Mouse (Mus musculus) right cerebral cortex, postnatal 36 days (tissue): ENCODE results near the gene Tgfb1i1.

Experiments used
- DNase-seq, 2 experiments: peaks; one replicate each; pipeline ENCODE4 v3.0.0; 2022; ENCODE audit warnings: low spot score in 2 of 2, mixed read lengths in 1 of 2

Gene Tgfb1i1

DNA sequence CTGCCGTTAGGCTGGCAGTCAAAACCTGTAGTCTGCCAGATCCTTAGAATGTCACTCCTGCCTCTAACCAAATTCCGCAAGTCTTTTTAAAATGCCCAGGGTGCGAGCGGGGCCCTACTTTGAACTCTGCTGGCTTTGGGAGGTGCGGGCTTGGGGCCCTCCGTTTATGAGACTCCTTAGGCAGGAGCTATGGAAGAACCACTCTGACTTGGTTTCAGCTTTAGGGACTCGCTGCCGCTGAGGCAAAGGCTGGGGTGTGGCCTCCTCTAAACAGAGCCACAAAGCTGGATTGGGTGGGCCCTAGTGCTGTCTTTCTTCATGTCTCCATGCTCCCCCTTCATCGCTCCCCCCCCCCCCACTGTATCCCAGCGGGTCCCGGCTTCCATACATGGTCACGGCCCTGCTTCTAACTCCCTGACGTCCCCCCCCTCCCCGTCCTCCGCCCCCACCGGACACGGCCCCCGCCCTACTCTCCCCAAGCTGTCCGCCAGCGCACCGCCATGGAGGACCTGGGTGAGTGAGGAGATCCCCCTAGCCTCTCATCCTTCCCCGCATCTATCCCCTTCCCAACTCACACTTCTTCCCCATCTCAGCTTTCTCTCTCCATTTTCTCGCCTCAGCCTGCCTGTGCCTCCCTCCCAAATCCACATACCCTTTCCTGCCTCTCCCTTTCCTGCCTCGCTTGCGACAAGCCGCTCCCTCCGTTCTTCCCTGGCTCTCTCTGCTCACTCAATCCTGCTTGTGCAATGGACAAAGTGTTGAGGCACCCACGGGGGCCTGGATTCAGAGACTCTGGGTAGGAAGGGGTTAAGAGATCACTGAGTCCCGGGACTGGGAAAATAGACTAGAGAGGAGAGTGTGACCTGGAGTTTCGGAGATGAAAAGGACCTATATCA lies at the start of gene Tgfb1i1:
TSS of gene Tgfb1i1 (plus strand) at position 317 of the 896 bp plus-strand sequence.
- peak in 1 of 2 experiments; percentile 50 for DNase-seq

DNA sequence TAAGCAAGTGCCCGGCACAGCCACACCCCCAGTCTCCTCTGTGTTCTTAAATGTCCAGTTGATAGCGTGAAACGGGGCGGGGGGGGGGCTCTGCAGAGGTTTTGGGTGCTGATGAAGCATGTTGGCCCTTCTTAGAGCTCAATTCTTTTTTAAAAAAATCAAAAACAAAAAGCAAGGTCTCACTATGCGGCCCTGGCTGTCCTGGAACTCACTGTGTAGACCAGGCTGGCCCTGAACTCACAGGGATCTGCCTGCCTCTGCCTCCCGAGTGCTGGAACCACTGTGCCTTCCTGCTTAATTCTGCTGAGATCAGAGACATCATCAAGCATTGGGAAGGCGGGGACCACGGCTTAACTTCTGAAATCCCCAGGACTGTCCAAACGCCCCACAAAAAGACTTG lies 45.0 kb upstream of the Tgfb1i1 start:
- no peak for DNase-seq

DNA sequence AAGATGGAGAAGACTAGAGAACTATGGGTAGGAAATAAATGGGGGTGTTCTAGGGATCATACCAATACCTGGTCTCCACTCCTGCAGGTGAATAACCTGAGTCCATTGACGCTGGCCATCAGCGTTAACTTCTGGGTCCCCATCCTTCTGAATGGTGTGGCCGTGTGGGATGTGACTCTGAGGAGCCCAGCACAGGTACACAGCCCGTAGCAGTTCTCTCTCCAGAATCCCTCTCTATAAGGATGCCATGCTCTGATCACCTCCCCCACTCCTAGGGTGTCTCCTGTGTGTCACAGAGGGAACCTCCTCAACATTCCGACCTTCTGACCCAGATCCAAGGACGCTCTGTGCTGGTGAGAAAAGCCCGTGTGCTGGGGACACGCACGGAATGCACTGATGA lies 43.5 kb upstream of the Tgfb1i1 start:
- no peak for DNase-seq

DNA sequence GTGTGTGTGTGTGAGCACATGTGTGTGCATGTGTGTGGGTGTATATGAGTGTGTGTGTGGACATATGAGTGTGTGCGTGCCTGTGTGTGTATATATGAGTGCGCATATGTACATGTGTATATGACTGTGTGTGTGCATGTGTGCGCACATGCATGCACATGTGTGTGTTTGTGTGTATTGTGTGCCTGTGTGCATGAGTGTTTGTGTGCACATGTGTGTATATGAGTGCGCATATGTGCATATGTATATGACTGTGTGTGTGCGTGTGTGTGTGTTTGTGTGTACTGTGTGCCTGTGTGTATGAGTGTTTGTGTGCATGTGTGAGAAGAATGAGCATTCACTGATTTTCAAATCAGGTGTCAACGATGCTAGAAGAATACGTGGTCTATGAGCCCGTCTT lies 42.4 kb upstream of the Tgfb1i1 start:
- DNase-seq: no peak

DNA sequence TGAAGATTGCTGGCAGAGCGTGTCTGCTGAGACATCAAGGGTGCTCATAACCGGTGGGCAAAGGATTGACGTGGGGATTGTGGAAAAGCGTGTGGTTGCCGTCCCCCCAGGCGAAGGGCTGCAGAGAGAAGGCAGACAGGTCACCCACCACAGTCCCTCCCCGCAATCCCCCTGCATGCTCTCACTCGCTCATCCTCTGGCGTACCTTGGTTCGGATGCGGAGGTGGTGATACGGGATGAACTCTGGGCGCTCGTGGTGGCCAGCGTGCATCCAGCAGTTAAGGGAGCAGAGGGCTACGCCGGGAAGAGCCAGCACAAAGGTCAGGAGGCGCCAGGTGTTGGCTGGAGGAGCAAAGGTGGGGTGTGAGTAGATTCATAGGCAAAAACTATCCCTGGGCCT lies 40.9 kb upstream of the Tgfb1i1 start:
- DNase-seq: no peak

DNA sequence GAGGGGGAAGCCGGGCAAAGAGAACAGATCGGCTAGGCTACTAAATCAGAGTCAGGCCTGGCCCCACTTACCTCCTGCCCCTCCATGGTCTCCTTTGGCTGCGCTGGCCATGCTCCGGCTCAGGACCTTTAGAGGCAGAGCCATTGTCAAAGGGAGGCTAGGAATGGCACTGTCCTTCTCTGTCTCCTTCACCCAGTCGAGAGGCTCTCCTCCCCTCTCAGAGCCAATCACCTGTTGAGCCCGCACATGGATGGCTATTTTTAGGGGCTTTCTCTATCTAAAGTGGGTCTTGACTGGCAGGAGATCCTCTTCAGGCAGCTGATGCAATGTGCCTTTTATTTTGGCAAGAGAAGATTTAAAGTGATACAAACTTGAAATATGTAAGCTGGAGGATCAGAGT lies 40.5 kb upstream of the Tgfb1i1 start, which contains the start of gene Cox6a2:
TSS of gene Cox6a2 (minus strand) at position 236 of the 400 bp plus-strand sequence.
- no peak for DNase-seq

DNA sequence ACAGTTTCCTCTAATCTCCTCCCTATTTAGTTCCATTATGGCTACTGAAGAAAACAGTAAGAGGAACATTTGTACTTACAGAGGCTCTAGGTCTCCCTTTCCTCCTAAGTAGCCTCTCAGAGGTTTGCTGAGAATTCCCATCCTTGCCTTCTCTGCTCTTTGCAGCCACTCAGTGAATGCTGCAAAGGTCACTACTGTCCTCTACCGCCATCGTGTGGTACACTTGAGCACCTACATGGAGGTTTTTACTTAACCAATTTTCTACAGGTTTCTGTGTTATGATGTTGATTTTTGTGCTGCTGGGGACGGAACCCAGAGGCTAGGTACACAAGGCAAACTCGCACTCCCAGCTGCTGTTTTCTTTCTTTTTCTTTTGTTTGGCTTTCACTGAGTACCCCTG lies 38.4 kb upstream of the Tgfb1i1 start:
- peak in 1 of 2 experiments; percentile 28 for DNase-seq

DNA sequence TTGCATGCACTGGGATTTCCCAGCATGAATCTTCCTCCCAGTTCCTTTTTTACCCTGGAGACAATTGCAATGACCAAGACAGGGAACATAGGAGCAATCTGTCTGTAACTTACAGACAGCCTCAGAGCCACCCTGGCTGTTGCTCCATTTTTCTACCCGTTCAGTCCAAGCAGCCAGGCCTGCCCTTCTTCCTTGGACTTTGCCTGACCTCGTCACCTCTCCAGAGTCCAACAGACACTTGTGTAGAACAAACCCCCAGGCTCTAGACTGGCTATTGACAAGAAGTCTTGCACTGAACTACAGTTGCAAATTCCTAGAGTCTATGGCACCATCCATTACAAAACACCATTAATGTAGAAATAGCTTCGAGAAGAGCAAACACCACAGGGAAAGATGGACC lies 36.8 kb upstream of the Tgfb1i1 start:
- no peak for DNase-seq

DNA sequence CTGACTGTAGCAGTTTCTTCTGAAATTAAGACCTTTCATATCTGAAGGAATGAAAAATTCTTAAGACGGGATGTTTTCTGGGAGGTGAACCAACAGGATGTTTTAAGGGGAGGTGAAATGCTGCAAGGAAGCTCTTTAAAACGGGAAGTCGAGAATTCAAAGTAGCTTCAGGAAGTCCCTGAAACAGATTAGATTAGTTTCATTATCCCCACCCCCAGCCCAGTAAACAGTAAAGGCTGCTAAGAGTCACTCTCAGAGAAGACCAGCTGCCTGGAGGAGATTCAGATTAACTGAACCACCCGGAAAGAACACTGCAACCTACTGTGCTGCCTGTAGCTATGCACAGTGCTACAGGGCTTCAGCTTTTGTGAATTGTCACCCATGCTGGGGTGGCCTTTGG lies 26.7 kb upstream of the Tgfb1i1 start:
- no peak for DNase-seq

DNA sequence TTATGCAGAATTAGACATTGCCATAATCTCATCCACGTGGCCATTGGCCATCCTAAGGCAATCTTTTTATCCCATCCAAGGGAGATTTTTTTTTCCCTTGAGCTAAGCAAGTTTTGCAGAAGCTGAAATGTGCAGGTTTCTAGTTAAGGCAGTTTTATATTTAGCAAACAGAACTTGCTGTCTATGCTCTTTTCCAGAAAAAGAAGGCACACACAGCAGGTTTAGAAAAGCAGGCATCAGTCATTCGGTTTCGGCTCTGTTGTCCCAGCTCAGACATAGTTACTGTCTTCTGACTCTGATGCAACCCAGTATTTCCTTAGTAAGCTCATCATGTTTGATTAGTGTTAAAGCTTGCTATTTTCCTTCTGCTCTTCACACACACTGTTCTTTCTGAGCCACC lies 25.7 kb upstream of the Tgfb1i1 start:
- DNase-seq: no peak

DNA sequence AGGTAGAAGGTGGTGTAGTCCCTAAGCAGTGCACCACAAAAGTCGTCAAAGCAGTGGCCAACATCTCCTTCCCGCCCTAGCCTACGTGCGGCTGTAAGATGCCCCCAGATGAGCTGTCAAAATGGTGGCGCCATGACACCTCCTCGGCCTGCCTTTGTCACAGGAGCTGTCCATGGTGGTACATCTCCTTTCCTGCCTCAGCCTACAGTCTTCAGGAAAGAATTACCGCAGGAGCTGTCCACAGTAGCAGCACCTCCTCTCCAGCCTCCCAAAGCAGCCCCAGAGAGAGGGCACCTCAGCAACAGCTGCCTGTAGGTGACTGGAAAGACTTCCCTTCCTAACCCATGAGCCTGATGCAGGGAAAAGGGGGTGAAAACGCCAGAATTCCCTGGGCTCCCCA lies 14.9 kb upstream of the Tgfb1i1 start:
- no peak for DNase-seq

DNA sequence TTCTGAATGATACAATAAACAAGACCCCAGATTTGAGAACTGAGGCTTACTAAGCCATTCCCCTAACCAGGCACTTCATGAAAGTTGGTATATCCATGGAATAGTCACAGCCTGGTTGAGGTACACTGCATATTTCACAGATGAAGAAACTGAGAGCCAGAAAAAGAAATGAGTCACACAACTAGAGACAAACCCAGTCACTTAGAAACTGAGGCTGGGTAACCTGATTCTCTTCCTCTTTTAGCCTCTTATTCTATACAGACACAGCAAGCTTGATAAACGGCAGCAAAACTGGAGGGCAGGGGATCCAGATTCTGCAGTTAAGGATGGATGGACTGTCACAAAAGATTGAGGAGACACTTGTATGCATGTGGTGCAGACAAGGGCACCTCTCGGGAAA lies 11.8 kb upstream of the Tgfb1i1 start:
- DNase-seq: no peak

DNA sequence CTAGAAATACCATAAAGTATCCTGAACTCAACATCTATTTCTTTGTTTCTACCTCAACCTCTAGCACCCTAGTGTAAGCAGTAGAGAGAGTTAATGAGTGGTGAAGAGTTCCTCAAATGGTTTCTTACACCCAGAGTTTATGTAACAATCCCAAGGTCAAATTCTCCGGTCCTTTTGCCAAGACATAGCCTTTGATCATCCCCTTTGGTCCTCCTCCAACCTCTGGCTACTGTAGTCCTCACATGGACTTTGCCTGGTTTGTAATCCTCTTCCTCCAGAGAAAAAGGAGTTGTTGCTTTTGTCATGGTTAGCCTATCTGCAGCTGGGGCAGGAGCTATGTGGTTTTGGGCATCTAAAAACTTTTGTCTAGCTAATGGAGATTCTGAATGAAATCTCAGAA lies 11.1 kb upstream of the Tgfb1i1 start:
- no peak for DNase-seq

DNA sequence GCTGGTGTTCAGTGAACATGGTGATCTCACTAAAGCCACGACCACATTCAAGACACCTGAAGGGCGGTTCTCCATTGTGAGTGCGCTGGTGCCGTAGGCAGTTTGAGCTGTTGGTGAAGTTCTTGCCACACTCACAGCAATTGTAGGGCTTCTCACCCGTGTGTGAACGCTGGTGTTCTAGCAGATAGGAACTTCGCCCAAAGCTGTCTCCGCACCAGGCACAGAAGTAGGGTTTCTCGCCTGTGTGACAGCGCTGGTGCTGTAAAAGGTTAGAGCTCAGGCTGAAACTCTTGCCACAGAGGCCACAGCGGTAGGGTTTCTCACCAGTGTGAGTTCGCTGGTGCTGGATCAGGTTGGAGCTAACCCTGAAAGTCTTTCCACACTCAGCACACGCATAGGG lies 10.2 kb upstream of the Tgfb1i1 start:
- no peak for DNase-seq

DNA sequence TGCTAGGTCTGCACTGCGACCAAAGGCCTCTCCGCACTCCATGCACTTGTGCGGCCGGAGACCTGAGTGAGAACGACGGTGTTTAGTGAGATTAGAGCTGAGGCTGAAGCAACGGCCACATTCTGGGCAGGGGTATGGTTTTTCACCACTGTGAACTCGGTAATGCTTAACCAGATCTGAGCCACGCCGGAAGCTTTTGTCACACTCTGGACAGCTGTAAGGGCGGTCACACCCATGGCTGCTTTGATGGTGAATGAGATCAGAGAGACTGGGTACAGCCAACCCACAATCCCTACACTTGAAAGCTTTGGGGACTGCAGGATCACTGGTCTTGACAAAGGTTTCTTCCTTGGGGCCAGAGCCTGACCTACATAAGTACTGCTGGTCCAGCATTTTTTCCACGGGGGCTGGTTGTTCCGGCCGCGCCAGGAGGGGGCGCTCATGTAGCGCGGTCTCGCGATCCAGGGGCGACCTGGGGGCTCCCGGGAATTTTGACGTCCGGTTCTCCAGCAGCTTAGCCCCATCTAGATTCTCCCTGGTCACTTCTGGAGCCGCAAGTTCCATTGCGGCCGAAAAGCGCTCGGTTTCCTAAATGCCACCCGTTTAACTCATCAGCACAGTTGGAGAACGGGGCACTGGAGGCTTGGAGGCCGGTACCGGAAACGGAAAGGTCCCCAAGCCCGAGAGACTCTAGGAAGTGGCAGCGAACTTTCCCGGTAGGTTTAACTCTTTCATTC lies 9.6 kb upstream of the Tgfb1i1 start, which contains the start of gene Armc5:
TSS of gene Armc5 (plus strand) at position 487 of the 737 bp plus-strand sequence.
- peak; percentile 71 to 74 for DNase-seq

DNA sequence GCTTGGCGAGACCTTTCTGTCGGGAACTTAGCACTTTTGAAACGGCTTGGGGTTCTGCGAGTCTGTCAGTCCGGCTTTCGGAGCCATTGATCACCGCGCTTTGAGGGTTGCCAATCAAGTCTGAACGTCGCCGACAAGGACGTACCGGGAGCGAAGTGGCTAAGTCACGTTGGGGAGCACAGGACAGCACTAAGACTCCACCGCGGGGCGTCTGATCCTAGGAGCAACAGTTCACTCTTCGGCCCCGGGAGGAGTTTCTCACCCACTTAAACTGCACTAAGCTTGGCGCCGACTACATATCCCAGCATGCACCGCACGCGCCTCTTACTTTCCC lies 9.1 kb upstream of the Tgfb1i1 start:
- DNase-seq: no peak

DNA sequence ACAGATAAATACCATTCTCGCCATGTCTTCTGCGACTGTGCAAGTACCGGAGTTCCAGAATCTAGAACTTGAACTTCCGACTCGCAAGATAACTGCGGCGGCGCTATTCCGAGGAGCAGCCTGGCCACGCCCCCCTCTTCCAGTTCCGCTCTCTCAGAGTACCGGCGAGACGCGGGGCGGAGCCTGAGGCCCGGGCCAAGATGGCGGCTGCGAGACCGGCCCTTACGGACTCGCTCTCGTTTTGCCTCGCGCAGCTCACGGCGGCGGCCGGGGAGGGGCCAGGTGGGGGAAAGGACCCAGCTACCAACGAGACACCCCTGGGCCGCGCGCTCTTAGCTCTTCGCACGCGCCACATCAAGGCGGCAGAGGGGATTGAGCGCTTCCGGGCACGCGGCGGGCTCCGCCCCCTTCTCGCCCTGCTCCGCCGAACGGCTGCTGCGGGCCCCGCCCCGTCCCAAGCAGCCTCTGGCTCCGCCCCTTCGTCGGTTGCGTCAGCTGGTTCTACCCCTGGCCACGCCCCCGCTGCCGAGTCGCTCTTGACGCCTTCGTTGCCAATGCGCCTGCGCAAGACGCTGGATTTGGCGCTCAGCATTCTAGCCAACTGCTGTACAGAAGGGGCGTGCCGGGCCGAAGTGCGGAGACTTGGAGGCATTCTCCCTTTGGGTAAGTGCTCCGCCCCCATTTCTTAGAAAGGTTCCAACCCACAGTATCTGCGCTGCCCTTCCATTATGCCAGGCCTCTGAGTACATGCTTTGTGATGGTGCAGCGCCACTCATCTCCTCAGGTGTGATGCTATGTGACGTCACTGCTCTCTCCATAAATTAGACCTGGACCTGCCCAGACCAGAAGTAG lies 8.5 kb upstream of the Tgfb1i1 start, which contains the start of gene 9130023H24Rik:
TSS of gene 9130023H24Rik (minus strand) at position 105 of the 852 bp plus-strand sequence.
- peak; percentile 98 for DNase-seq

DNA sequence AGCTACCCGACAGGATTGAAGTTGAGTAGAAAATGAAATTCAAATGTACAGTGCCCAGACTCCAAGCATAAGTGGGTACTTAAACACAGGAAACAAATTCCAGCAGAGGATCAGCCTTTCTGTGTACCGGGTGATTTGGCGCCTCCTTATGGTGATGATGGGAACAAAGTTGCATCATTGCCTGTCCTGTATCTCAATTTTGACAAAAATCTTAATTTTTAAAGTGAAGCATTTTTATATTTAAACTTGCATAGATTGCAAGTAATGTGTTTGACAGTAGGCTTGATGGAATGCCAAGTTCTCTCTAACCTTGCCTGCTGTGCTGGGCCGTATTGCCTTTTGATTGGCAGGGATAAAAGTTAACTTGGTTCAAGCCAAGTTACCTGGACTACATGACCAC lies 7.6 kb upstream of the Tgfb1i1 start:
- DNase-seq: no peak

DNA sequence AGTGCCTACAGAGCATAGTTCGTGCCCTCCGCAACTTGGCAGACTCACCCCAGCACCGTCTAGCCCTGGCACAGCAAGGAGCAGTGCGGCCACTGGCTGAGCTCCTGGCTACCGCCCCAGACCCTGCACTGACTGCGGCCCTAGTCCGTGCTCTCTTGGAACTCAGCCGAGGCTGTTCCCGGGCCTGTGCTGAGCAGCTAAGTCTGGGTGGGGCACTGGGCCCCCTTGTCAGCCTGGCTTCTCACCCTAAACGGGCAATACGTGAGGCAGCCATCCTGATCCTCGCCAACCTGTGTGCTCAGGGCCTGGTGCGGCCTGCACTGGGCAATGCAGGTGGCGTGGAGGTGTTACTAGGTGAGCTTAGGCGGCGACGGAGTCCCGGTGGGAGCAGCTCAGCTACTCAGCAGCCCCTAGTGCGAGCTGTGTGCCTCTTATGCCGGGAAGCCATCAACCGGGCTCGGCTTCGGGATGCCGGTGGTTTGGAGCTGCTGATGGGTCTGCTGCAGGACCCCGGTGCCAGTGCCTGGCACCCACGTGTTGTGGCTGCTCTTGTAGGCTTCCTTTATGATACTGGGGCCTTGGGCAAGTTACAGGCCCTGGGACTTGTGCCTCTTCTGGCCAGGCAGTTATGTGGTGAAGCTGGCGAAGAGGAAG lies 6.4 kb upstream of the Tgfb1i1 start:
- DNase-seq: no peak

DNA sequence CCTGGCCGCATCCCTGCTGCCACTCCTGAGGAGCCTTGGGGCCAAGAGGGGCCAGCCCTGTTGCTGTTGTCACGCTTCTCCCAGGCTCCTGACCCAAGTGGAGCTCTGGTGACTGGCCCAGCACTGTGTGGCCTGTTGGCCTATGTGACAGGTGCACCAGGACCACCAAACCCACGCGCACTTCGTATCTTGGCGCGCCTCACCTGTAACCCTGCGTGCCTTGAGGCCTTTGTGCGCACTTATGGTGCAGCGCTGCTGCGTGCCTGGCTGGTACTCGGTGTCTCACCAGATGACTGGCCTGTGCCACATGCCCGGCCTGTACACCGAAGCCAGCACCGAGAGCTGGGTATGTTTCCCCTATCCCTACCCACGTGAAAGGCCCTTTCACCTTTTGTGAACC lies 4.3 kb upstream of the Tgfb1i1 start:
- no peak for DNase-seq

DNA sequence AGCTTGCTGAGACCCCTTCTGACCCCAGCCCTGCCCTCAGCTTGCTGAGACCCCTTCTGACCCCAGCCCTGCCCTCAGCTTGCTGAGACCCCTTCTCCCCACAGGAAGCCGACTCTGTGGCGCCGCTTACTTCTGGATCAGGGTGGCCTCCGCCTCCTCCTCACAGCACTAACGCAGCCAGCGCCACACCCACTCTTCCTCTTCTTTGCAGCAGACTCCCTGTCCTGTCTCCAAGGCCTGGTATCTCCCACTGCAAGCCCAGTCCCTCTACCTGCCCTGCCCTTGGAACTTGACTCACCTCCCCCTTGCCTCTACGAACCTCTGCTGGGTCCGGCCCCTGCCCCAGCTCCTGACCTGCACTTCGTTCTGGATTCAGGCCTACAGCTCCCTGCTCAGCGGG lies 2.7 kb upstream of the Tgfb1i1 start:
- DNase-seq: no peak
